Mouse (Mus musculus) c-Kit-positive CD71-positive TER-119-negative erythroid progenitor cells, embryonic 14.5 days (primary cell): ENCODE measurements around the gene Zfp318.

Experiments
- DNase-seq: peaks from one replicate; pipeline ENCODE4 v3.0.0-alpha.2; 2013; ENCODE audit warnings: low read depth

Zfp318 gene

GRCm38 (mm10) chr17:46383294-46384060, at the start of gene Zfp318:
Gene Zfp318 (plus strand): TSS chr17:46383731.
- DNase-seq: peak; percentile 83

- DNase-seq: no peak
These were observed 47.1 kb upstream of the Zfp318 start for GRCm38 (mm10) chr17:46336475-46336874.

GRCm38 (mm10) chr17:46341208-46341607, 42.3 kb upstream of the Zfp318 start:
- no peak for DNase-seq

GRCm38 (mm10) chr17:46351026-46351700, 32.4 kb upstream of the Zfp318 start:
- DNase-seq: no peak

- DNase-seq: peak; percentile 31
These were observed 11.7 kb upstream of the Zfp318 start for GRCm38 (mm10) chr17:46371783-46372182.

- DNase-seq: no peak
These were observed 5.0 kb upstream of the Zfp318 start for GRCm38 (mm10) chr17:46378564-46378963.

- peak; percentile 6 for DNase-seq
These were observed 700 bp downstream of the Zfp318 start for GRCm38 (mm10) chr17:46384061-46384801.

GRCm38 (mm10) chr17:46388200-46388599, 4.7 kb downstream of the Zfp318 start:
- DNase-seq: no peak

GRCm38 (mm10) chr17:46393012-46393411, 9.5 kb downstream of the Zfp318 start:
- DNase-seq: peak; percentile 16

- DNase-seq: no peak
These were observed 11.1 kb downstream of the Zfp318 start for GRCm38 (mm10) chr17:46394631-46395030.

GRCm38 (mm10) chr17:46408478-46408877, 24.9 kb downstream of the Zfp318 start:
- no peak for DNase-seq

GRCm38 (mm10) chr17:46418628-46419027, 35.1 kb downstream of the Zfp318 start:
- no peak for DNase-seq

GRCm38 (mm10) chr17:46419717-46420116, 36.2 kb downstream of the Zfp318 start:
- no peak for DNase-seq

- DNase-seq: no peak
These were observed 43.0 kb downstream of the Zfp318 start for GRCm38 (mm10) chr17:46426496-46426895.

- DNase-seq: no peak
These were observed 45.4 kb downstream of the Zfp318 start, which contains the start of gene Crip3 for GRCm38 (mm10) chr17:46428761-46429414. Gene Crip3 (plus strand): TSS chr17:46428926.

GRCm38 (mm10) chr17:46433627-46434026, 50.1 kb downstream of the Zfp318 start:
- DNase-seq: no peak

- DNase-seq: no peak
These were observed 53.3 kb downstream of the Zfp318 start for GRCm38 (mm10) chr17:46436672-46437366.

- no peak for DNase-seq
These were observed 54.9 kb downstream of the Zfp318 start, which contains the start of gene Slc22a7 for GRCm38 (mm10) chr17:46438298-46438873. Gene Slc22a7 (minus strand): TSS chr17:46438457.

- no peak for DNase-seq
These were observed 55.6 kb downstream of the Zfp318 start for GRCm38 (mm10) chr17:46439176-46439575.

GRCm38 (mm10) chr17:46444839-46445579, 61.5 kb downstream of the Zfp318 start:
- DNase-seq: no peak
